Mouse (Mus musculus): ENCODE results near the gene Mybph. TPM values are rescaled to one million over a fixed set of nuclear protein-coding genes. Genes with fewer than 3 reads are reported as not detected.

Mybph gene
- total RNA-seq, 2 experiments from 2014 or later, result not detected

Other genes with a start within 250 kb of the Mybph start
- 1 to 10 TPM; 5.3 to 9.5 TPM for gene Fmod, start 156.2 kb upstream of the Mybph start, total RNA-seq (2021)
- gene Btg2, start 114.3 kb upstream of the Mybph start, total RNA-seq (2021), result 10 to 100 TPM; 13.1 to 14.3 TPM
- gene Chit1, start 82.2 kb upstream of the Mybph start, total RNA-seq (2021), result under 1 TPM; 0.51 to 0.53 TPM
- gene Chil1, start 11.3 kb upstream of the Mybph start, total RNA-seq (2021), result 1 to 10 TPM; 5.4 to 6.5 TPM
- 100 to 1,000 TPM; 162 to 169 TPM for gene Adora1, start 42.0 kb downstream of the Mybph start, total RNA-seq (2021)
- not detected for gene Myog, start 96.5 kb downstream of the Mybph start, total RNA-seq (2021)
- gene Ppfia4, start 139.5 kb downstream of the Mybph start, total RNA-seq (2021), result 10 to 100 TPM; 84.9 to 97.0 TPM
- gene Tmem183a, start 168.5 kb downstream of the Mybph start, total RNA-seq (2021), result 100 to 1,000 TPM in 1 of 2 experiments, 10 to 100 TPM in 1; 96.2 to 104 TPM
- not detected for gene 4933406M09Rik, start 192.5 kb downstream of the Mybph start, total RNA-seq (2021)
- gene Cyb5r1, start 212.1 kb downstream of the Mybph start, total RNA-seq (2021), result 10 to 100 TPM; 23.6 to 30.5 TPM
- 10 to 100 TPM; 60.6 to 63.8 TPM for gene Adipor1, start 221.9 kb downstream of the Mybph start, total RNA-seq (2021)